Mouse (Mus musculus) hindbrain, embryonic 14.5 days (tissue): Measurements from ENCODE around the gene Zranb3. TPM values are rescaled to one million over a fixed set of nuclear protein-coding genes. Genes with fewer than 3 reads are reported as not detected.

ENCODE experiments used
- polyA plus RNA-seq: library from polyadenylated mRNA; unstranded; fragments of >200 nt; fragmentation: Nextera tagmentation; extraction: Ambion mirVana; gene quantifications from 2 replicates; pipeline ENCODE4 v1.2.1, GENCODE M21; 2014

The Zranb3 gene
- polyA plus RNA-seq, 1 experiment from 2014 or later: 3.6 TPM

Other genes with a start within 250 kb of the Zranb3 start
- gene Map3k19, start 248.0 kb downstream of the Zranb3 start, polyA plus RNA-seq: 0.83 and 1.1 TPM in 2 replicates
- 20.9 and 26.0 TPM in 2 replicates for gene Rab3gap1, start 234.3 kb downstream of the Zranb3 start, polyA plus RNA-seq
- 87.3 and 87.7 TPM in 2 replicates for gene R3hdm1, start 254 bp upstream of the Zranb3 start, polyA plus RNA-seq
- 68.9 and 73.3 TPM in 2 replicates for gene Ubxn4, start 140.9 kb upstream of the Zranb3 start, polyA plus RNA-seq
- gene Lct, start 225.3 kb upstream of the Zranb3 start, polyA plus RNA-seq: 0.17 and 0.33 TPM in 2 replicates